Mouse (Mus musculus) CH12.LX (cell line): ENCODE data around the gene Itga7. TPM values are rescaled to one million over a fixed set of nuclear protein-coding genes. Genes with fewer than 3 reads are reported as not detected.

Experiments
- DNase-seq: peaks from one replicate; pipeline ENCODE4 v3.0.0-alpha.2; 2013; ENCODE audit errors: extremely low read depth
- H3K27ac ChIP-seq: 2 replicates; pipeline ENCODE4 v1.5.1; 2012; ENCODE audit warnings: low read depth, mild to moderate bottlenecking, control low read depth, moderate library complexity; ENCODE audit not compliant: insufficient read depth
- H3K27me3 ChIP-seq: replicated peaks from 2 replicates; pipeline ENCODE3; 2012; ENCODE audit warnings: inconsistent platforms
- H3K36me3 ChIP-seq, 2 experiments: replicated peaks in 1 of 2; 2 replicates each; pipeline versions ENCODE3 to v1.6.1; 2012; ENCODE audit warnings: inconsistent platforms in 1 of 2, low read length in 1 of 2, mild to moderate bottlenecking in 1 of 2, mixed read lengths in 1 of 2, moderate library complexity in 1 of 2; ENCODE audit not compliant: control insufficient read depth in 1 of 2, insufficient read depth in 1 of 2
- H3K4me1 ChIP-seq, 2 experiments: 2 replicates each; pipeline ENCODE4 v1.6.1; 2012; ENCODE audit warnings: inconsistent platforms in 1 of 2, moderate library complexity in 1 of 2; ENCODE audit not compliant: insufficient read depth in 2 of 2, control insufficient read depth in 1 of 2
- H3K4me2 ChIP-seq: 2 replicates; pipeline ENCODE4 v1.6.1; 2012; ENCODE audit warnings: low read depth, mild to moderate bottlenecking, control low read depth; ENCODE audit not compliant: poor library complexity, insufficient read depth, severe bottlenecking
- H3K4me3 ChIP-seq, 3 experiments: fragments of 150-350 bp in 1 of 3; sonication (generic) in 1 of 3; replicated peaks in 1 of 3; 2 replicates each; pipeline versions ENCODE3 to v1.5.1; 2011 to 2012; ENCODE audit warnings: low read depth in 2 of 3, low read length in 2 of 3, mild to moderate bottlenecking in 2 of 3, moderate library complexity in 2 of 3, control low read depth in 1 of 3, improper control_type of control experiment in 1 of 3, inconsistent platforms in 1 of 3, mixed read lengths in 1 of 3; ENCODE audit not compliant: poor library complexity in 1 of 3
- H3K79me2 ChIP-seq: replicated peaks from 2 replicates; pipeline ENCODE4 v1.6.1; 2012; ENCODE audit warnings: mild to moderate bottlenecking, moderate library complexity; ENCODE audit not compliant: control insufficient read depth, poor library complexity, insufficient read depth, severe bottlenecking; ENCODE audit errors: extremely low read depth
- H3K9ac ChIP-seq: 2 replicates; pipeline ENCODE4 v1.6.1; 2012; ENCODE audit warnings: low read depth, mild to moderate bottlenecking, control low read depth, moderate library complexity; ENCODE audit not compliant: insufficient read depth
- H3K9me3 ChIP-seq: replicated peaks from 2 replicates; pipeline ENCODE3; 2012; ENCODE audit warnings: low read length, inconsistent platforms, mixed read lengths
- CHD1 ChIP-seq: IDR thresholded peaks from 2 replicates; pipeline ENCODE4 v1.6.1; 2012; ENCODE audit warnings: low read depth, low read length, improper control_type of control experiment, inconsistent platforms
- CHD2 ChIP-seq: IDR thresholded peaks from 2 replicates; pipeline ENCODE4 v1.6.1; 2011; ENCODE audit warnings: low read length, improper control_type of control experiment
- EP300 ChIP-seq: IDR thresholded peaks from 2 replicates; pipeline ENCODE4 v1.6.1; 2011; ENCODE audit warnings: low read length, improper control_type of control experiment
- GABPA ChIP-seq: IDR thresholded peaks from 2 replicates; pipeline ENCODE4 v1.6.1; 2012; ENCODE audit warnings: low read depth, low read length, improper control_type of control experiment, inconsistent platforms; ENCODE audit not compliant: insufficient replicate concordance
- IRF4 ChIP-seq: IDR thresholded peaks from 2 replicates; pipeline ENCODE4 v1.6.1; 2014; ENCODE audit warnings: low read depth, mild to moderate bottlenecking, inconsistent platforms, low read length, improper control_type of control experiment
- JUN ChIP-seq: IDR thresholded peaks from 2 replicates; pipeline ENCODE4 v1.6.1; 2011; ENCODE audit warnings: low read depth, mild to moderate bottlenecking, low read length, improper control_type of control experiment, moderate library complexity; ENCODE audit not compliant: insufficient read depth
- KAT2A ChIP-seq: IDR thresholded peaks from 2 replicates; pipeline ENCODE4 v1.6.1; 2012; ENCODE audit warnings: low read length, improper control_type of control experiment, inconsistent platforms; ENCODE audit not compliant: insufficient replicate concordance
- MAFK ChIP-seq: IDR thresholded peaks from 2 replicates; pipeline ENCODE4 v1.6.1; 2011; ENCODE audit warnings: low read length, improper control_type of control experiment; ENCODE audit not compliant: insufficient replicate concordance
- MAX ChIP-seq: IDR thresholded peaks from 2 replicates; pipeline ENCODE4 v1.6.1; 2011; ENCODE audit warnings: low read length, improper control_type of control experiment
- MEF2A ChIP-seq: IDR thresholded peaks from 2 replicates; pipeline ENCODE4 v1.6.1; 2014; ENCODE audit warnings: low read depth, mild to moderate bottlenecking, inconsistent platforms, low read length, improper control_type of control experiment, borderline replicate concordance
- MXI1 ChIP-seq: IDR thresholded peaks from 2 replicates; pipeline ENCODE4 v1.6.1; 2011; ENCODE audit warnings: mild to moderate bottlenecking, low read depth, low read length, improper control_type of control experiment
- MYC ChIP-seq: IDR thresholded peaks from 2 replicates; pipeline ENCODE4 v1.6.1; 2011; ENCODE audit warnings: low read depth, mild to moderate bottlenecking, improper control_type of control experiment, low read length
- NELFE ChIP-seq: IDR thresholded peaks from 2 replicates; pipeline ENCODE4 v1.6.1; 2011; ENCODE audit warnings: low read depth, low read length, improper control_type of control experiment
- NRF1 ChIP-seq: IDR thresholded peaks from 2 replicates; pipeline ENCODE4 v1.6.1; 2014; ENCODE audit warnings: low read depth, mild to moderate bottlenecking, inconsistent platforms, low read length, improper control_type of control experiment, moderate library complexity
- PAX5 ChIP-seq: IDR thresholded peaks from 2 replicates; pipeline ENCODE4 v1.6.1; 2012; ENCODE audit warnings: low read length, inconsistent platforms, mixed read lengths
- POLR2A ChIP-seq: IDR thresholded peaks from 2 replicates; pipeline ENCODE4 v1.6.1; 2011; ENCODE audit warnings: low read depth, mild to moderate bottlenecking, improper control_type of control experiment, low read length
- POLR2AphosphoS2 ChIP-seq: IDR thresholded peaks from 2 replicates; pipeline ENCODE4 v1.6.1; 2011; ENCODE audit warnings: low read depth, low read length, improper control_type of control experiment
- RAD21 ChIP-seq: IDR thresholded peaks from 2 replicates; pipeline ENCODE4 v1.6.1; 2011; ENCODE audit warnings: low read depth, mild to moderate bottlenecking, low read length, improper control_type of control experiment, moderate library complexity
- RCOR1 ChIP-seq: conservative IDR thresholded peaks from 2 replicates; pipeline ENCODE4 v1.6.1; 2012; ENCODE audit warnings: low read depth, mild to moderate bottlenecking, inconsistent platforms, low read length, improper control_type of control experiment
- SIN3A ChIP-seq: IDR thresholded peaks from 2 replicates; pipeline ENCODE4 v1.6.1; 2012; ENCODE audit warnings: low read length, improper control_type of control experiment, inconsistent platforms
- USF1 ChIP-seq: IDR thresholded peaks from 2 replicates; pipeline ENCODE4 v1.6.1; 2014; ENCODE audit warnings: low read depth, mild to moderate bottlenecking, inconsistent platforms, low read length, improper control_type of control experiment
- USF2 ChIP-seq: conservative IDR thresholded peaks from 2 replicates; pipeline ENCODE4 v1.6.1; 2011; ENCODE audit warnings: low read depth, low read length, improper control_type of control experiment
- ZMIZ1 ChIP-seq: IDR thresholded peaks from 2 replicates; pipeline ENCODE4 v1.6.1; 2012; ENCODE audit warnings: low read depth, mild to moderate bottlenecking, inconsistent platforms, low read length, improper control_type of control experiment
- ZNF384 ChIP-seq: IDR thresholded peaks from 2 replicates; pipeline ENCODE4 v1.6.1; 2012; ENCODE audit warnings: low read depth, low read length, improper control_type of control experiment, inconsistent platforms
- dilution Hi-C: fragments of 300-500 bp; cut with MboI; formaldehyde crosslinking; loops from 2 replicates; pipeline ENCODE4 v1.14.3; 2020; ENCODE audit warnings: low sequenced_read_pairs; ENCODE audit not compliant: extremely low pct_unique_long_range_greater_than_20kb, extremely low pct_ligation_motif_present
- in situ Hi-C: fragments of 300-500 bp; cut with MboI; formaldehyde crosslinking; loops from 3 replicates; pipeline ENCODE4 v1.14.3; 2019; ENCODE audit warnings: low sequenced_read_pairs, low pct_ligation_motif_present, low pct_unique_long_range_greater_than_20kb, mixed read lengths
- polyA plus RNA-seq: library from polyadenylated mRNA; unstranded; fragments of >175 nt; gene quantifications from 2 replicates; pipeline ENCODE4 v1.2.1, GENCODE M21; 2012; ENCODE audit warnings: low read depth; ENCODE audit not compliant: insufficient read length
- total RNA-seq, 2 experiments: library from RNA; depleted of rRNA; stranded (reverse); fragments of 300-350 nt in 1 of 2; fragments of >200 nt in 1 of 2; gene quantifications; 2 replicates each; pipeline ENCODE4 v1.2.3; 2012 to 2014

Itga7 gene
- total and polyA plus RNA-seq, 3 experiments = 0.55 to 0.64 (median 0.63) TPM

- Histone ChIP-seq H3K9me3 (no peaks in the 10 kb centered on the region), H3K9ac (no peak overlapping the region), H3K4me1 (0 out of 4 replicates have a peak, but pooled peaks cover 0 to 3% of the 10 kb centered on the region in 2 experiments), H3K27ac (no peak overlapping the region), H3K79me2 (no peaks in the 10 kb centered on the region), H3K36me3 (no peaks in the 10 kb centered on the region), H3K4me2 (no peak overlapping the region), H3K4me3 (no peak overlapping the region), H3K27me3 (no peaks in the 10 kb centered on the region)
- no peak for DNase-seq
- dilution Hi-C loops (no loop called here), in situ Hi-C loops (no loop called here)
- TF ChIP-seq USF1 (no peak), ZNF384 (no peak), MAX (no peak), CHD2 (no peak), JUN (no peak), SIN3A (no peak), POLR2AphosphoS2 (no peak), EP300 (no peak), RAD21 (no peak), USF2 (no peak), NELFE (no peak), NRF1 (no peak), CHD1 (no peak), KAT2A (no peak), ZMIZ1 (no peak), MYC (no peak), GABPA (no peak), RCOR1 (no peak)
These were observed 62.2 kb downstream of the Itga7 start for GRCm38 (mm10) chr10:128995796-128996195.

GRCm38 (mm10) chr10:128996523-128997040, 63.0 kb downstream of the Itga7 start:
- Histone ChIP-seq H3K36me3 (no peaks in the 10 kb centered on the region), H3K9me3 (no peaks in the 10 kb centered on the region), H3K27me3 (no peaks in the 10 kb centered on the region), H3K4me2 (no peak overlapping the region), H3K27ac (no peak overlapping the region), H3K4me1 (0 out of 4 replicates have a peak, but pooled peaks cover 0 to 3% of the 10 kb centered on the region in 2 experiments), H3K9ac (no peak overlapping the region), H3K79me2 (no peaks in the 10 kb centered on the region), H3K4me3 (no peak overlapping the region)
- dilution Hi-C loops = no loop called here
- TF ChIP-seq USF1 (no peak), EP300 (no peak), MXI1 (no peak), MEF2A (no peak), IRF4 (no peak), MAFK (no peak), RCOR1 (no peak), PAX5 (no peak), POLR2A (no peak)
- in situ Hi-C loops = no loop called here
- DNase-seq = no peak
